Mouse (Mus musculus) layer of hippocampus, adult 9-10 months (tissue): ENCODE results near the gene Ccdc124.
"Not testable (repeated sequence)": the region's sequence is repeated elsewhere in the genome, so short reads cannot be mapped to it uniquely, and the experiment has no call there.

Source experiments
- DNase-seq: peaks from one replicate; pipeline ENCODE4 v3.0.0; 2022; ENCODE audit warnings: low spot score

Gene Ccdc124

DNA sequence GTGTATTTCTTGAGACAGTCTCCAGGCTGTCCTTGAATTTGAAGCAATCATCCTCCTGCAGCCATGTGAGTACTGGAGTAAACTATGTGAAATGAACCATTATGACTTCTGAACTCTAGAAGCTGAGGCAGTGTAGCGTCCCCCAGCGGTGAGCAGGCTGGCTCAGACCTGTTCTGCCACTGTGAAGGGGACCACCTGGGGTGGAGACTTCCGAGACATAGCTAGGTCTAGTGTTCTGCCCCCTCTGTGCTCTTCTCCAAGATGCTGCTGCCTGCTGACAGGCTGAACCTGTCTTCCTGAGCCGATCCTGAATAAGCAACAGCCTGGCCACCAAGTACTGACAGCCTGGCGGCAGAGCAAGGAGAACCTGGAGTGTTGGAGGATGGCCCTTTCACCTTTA is 28.6 kb downstream of the Ccdc124 start:
- no peak for DNase-seq

GRCm38 (mm10) chr8:70844523-70844922 is 29.2 kb downstream of the Ccdc124 start:
- DNase-seq = peak; percentile 75

- DNase-seq = no peak
Observed at GRCm38 (mm10) chr8:70843941-70844340, 29.8 kb downstream of the Ccdc124 start.

DNA sequence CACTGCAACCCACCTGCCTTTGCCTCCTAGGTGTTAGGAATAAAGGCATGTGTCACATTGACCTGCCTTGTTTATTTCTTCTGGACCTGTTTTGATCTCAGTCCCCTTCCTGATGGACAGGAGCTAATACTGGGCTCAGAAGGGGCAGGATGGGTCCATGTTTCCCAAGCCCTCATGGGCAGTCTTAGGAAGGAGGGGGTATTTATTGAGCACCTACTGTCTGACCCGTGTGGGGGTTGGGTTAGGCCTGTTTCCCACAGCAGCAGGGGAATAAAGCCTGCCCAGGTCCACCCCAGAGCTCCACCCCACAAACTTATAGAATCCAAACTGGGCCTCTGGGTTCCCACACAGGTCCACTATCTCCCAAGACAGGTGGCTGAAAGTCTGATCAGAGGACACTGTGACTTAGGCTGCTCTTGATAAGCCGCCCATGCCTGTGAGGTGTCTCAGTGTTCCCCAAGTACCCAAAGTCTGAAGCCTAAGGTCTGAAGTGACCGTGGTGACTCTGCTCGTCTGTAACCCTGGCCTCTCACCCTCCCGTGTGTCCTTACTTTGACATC is 30.4 kb downstream of the Ccdc124 start:
- no peak for DNase-seq

DNA sequence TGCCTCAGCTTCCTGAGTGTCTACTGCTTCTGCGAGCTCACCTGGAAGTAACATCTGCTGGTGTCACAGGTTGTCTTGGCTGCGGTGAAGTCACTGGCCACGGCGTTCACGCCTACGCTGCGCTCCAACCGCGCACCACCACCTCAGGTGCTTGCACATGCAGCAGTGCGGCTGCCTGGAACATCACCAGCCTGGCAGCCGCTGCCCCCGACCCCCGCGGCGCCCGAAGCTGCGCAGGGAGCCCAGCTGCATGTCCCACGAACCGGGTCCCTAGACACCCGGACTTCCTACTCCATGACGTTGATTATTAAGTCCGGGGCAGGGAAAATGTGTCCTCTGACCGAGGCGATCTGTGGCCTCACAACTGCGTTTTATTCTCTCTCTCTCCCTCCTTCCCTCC is 31.3 kb downstream of the Ccdc124 start:
- DNase-seq = no peak

- peak; percentile 89 for DNase-seq
Observed at GRCm38 (mm10) chr8:70841147-70842072, 32.3 kb downstream of the Ccdc124 start.

GRCm38 (mm10) chr8:70840590-70840989 is 33.1 kb downstream of the Ccdc124 start:
- DNase-seq = no peak

- peak; percentile 99 for DNase-seq
Observed at GRCm38 (mm10) chr8:70839408-70840351, 34.1 kb downstream of the Ccdc124 start, which contains the start of gene Arrdc2. Gene Arrdc2 (minus strand): TSS chr8:70839720.

- DNase-seq = no peak
Observed at GRCm38 (mm10) chr8:70838654-70839407, 34.9 kb downstream of the Ccdc124 start.

DNA sequence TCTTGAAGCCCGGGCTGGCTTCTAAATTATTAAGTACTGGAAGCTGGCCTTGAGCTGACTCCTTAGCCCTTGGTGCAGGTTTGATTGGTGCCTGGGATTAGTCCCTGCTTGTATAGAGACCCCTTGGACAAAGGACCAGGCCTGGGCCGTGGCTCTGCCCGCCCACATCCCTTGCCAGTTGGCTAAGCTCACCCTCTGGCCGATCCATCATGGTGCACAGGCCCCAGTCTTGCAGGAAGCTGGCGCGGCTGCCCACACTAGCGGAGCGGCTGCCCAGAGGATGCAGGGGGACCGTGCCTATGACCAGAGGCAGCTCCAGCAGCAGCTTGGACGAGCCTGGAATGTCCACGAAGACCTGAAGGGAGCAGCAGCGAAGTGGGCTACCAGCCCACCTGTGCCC is 37.1 kb downstream of the Ccdc124 start:
- DNase-seq = no peak

DNA sequence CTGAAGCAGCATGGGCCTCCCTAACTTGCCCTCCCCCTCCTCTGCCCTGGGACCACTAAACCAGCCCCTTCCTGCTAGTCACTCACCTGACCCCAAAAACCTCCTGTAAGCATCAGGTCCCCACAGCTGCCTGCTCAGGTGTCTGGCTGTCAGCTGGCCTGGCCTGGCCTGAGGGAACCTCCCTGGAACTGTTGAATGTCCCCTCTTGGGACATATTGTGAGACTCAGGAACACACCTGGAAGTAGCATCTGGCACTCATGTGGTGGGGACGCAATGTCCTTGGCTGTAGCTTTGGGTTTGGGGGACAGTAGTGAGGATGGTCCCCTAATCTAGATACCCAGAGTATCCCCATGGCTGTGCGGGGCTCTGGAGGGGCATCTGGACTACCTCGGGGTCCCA is 39.7 kb downstream of the Ccdc124 start:
- no peak for DNase-seq

DNA sequence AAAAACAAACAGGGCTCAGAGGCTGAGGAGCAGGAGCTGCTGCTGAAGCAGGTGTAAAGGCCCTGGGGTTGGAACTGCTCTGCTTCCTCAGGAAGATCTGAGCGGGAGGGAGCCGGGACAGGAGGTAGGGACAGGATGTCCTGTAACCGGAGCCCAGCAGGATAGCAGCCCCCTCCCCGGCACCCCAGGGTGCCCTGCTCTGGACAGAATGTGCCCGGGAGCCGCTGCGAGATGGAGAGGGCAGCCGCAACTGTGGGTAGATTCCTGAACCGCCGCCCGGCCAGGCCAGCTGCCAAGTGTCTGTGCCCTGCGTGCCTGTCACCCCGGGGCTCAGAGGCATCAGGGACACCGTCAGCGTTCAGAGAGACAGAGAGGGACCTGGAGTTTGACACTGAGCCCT is 40.2 kb downstream of the Ccdc124 start:
- DNase-seq = no peak

DNA sequence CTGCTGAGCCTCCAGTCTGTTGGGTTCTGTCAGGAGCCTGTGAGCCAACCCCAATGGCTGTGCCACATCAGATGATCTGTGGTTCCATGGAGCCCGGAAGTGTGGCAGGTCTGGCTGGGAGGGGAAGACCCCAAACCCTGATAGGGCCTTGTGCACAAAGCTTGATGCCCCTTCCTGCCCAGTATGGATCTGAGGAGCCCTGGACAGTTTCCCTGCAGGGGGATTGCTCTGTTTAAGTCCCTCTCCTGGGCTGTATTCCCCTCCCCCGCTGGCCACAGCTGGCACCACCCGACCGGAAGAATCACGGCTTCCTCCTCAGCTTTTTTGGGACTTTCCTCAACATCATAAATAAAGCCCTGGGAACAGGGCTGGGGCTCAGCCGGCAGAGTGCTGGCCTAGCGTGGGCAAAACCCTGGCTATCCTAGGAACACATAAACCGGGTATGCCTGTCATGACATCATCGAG is 40.7 kb downstream of the Ccdc124 start:
- DNase-seq = no peak

DNA sequence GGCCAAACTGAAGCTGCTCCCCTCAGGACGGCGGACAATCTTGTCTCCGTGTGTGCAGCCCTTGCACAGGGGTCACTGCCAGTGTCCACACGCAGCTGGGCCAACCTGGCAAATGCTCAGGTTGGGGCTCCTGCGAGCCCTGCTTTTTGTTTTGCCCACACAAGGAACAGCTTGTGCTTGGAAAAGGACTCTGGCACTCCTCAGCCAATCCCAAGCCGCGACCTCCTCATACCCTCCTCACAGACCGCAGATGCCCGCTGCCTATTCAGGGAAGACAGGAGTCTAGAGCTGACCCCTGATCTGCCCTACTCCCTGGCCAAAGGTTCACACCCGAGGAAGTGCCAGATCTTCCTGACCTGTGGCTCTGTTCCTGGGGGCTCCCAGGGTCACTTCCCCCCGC is 41.4 kb downstream of the Ccdc124 start:
- DNase-seq = no peak

DNA sequence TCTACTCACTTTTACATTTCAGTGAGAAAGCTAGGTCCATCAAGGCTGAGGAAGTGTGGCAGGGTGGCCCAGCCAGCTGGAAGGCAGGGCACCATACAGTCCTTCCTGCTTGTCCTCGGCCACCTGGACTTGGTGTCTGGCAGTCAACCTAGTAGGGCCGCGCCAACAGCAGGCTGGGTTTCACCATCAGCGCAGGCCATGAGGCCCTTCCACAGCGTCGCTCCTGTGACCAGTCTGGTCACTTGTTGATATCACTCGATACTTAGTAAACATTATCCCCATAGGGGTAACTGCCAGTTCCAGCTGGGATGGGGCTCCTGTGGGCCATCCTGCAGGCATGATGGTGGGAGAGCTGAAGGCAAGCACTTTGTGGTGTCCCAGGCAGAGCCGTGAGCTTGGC is 42.2 kb downstream of the Ccdc124 start:
- no peak for DNase-seq

DNA sequence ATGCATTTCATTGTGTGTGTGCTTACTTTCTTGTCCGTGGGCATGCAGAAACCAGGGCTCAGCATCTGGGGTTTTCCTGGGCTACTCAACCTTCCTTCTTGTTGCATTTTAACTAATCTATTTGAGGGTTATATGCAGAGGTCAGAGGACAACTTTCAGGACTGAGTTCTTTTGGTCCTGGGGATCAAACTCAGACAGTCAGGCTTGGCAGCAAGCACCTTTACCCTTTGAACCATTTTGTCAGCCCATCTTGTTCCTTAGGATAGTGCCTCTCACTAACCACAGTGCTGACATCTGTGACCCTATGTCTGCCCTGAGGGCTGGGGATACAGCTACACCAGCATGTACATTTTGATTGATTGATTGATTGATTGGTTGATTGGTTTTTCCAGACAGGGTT is 45.9 kb downstream of the Ccdc124 start:
- DNase-seq = no peak

GRCm38 (mm10) chr8:70827010-70827409 is 46.7 kb downstream of the Ccdc124 start:
- DNase-seq = no peak

- no peak for DNase-seq
Observed at GRCm38 (mm10) chr8:70825816-70826215, 47.9 kb downstream of the Ccdc124 start.

GRCm38 (mm10) chr8:70823802-70824201 is 49.9 kb downstream of the Ccdc124 start:
- no peak for DNase-seq

GRCm38 (mm10) chr8:70822594-70822993 is 51.1 kb downstream of the Ccdc124 start:
- DNase-seq = not testable (repeated sequence)

GRCm38 (mm10) chr8:70821992-70822391 is 51.7 kb downstream of the Ccdc124 start:
- no peak for DNase-seq
